Mouse (Mus musculus) megakaryocyte, embryonic 14.5 days (primary cell): Measurements from ENCODE around the gene Lypd8.

ENCODE experiments used
- FLI1 ChIP-seq: IDR thresholded peaks from 2 replicates; pipeline ENCODE4 v1.6.1; 2012; ENCODE audit warnings: low read length, inconsistent platforms, mixed read lengths
- GATA1 ChIP-seq: IDR thresholded peaks from 3 replicates; pipeline ENCODE4 v1.6.1; 2012; ENCODE audit warnings: mixed read lengths, low read length, inconsistent platforms, borderline replicate concordance

DNA sequence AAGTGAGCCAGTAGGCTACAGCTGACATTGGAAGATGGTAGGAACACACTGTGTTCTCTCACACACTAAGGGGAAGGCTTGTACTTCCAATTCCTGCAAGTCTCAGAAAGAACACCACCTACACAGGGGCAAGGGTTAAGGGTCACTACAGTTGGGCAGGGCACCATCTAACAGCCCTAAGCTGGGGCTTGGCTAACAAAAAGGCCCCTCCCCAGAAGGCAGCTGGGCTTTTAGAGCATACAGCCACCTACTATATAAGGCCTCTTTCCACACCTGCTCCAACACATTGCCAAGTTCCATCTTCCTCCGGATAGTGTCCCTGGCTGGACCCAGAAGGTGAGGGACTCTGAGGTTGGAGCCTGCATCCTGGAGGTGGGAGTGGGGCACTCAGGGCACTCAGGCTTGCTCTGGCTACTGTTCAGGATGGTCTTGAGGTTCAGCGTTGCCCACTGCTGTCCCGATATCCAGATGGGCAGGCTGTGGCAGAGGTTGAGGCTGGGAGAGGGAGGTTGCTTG lies at the start of gene Lypd8:
- TF ChIP-seq FLI1 (no peak), GATA1 (no peak)
